Mouse (Mus musculus) lung, postnatal 0 days (tissue): ENCODE measurements around the gene Polrmt.

Source experiments
- CTCF ChIP-seq: IDR thresholded peaks from 2 replicates; pipeline ENCODE4 v1.5.1; 2016; ENCODE audit warnings: antibody characterized with exemption, mild to moderate bottlenecking
- EP300 ChIP-seq: IDR thresholded peaks from 2 replicates; pipeline ENCODE4 v1.6.1; 2016; ENCODE audit warnings: antibody characterized with exemption, mild to moderate bottlenecking, control low read depth

DNA sequence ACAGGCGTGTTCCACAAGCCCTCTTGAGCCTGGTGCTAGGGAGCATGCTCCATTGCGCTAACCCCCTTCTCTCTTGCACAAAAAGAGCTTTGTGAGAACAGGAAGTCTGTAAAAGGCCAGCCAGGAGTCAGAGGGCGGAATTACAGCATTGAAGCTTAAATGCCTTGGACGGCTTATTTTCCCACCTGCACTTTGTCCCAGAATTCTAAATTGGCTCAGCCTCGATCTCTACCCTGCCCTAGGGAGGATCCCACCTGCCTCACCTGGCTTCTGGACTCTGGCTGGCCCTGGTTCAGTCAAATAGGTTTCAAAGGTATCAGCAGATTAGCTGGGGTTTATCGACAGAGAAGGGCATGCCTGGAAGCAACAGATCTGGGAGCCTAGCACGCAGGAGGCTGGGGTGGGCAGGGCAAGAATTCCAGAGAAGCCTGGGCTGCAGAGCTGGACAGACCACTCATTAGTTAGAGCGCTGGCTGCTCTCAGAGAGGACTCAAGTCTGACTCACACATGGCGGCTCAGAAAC lies 50.2 kb downstream of the Polrmt start:
- no peak for TF ChIP-seq EP300
- TF ChIP-seq CTCF: no peak
